Mouse (Mus musculus) bone marrow, adult 2 months (tissue): ENCODE results near the gene Oprm1.
A peak's percentile ranks its signal among the peaks of the same experiment; 100 is the strongest.

ENCODE experiments used
- CTCF ChIP-seq: fragments of 200-500 bp; IDR thresholded peaks from 2 replicates; pipeline ENCODE4 v1.5.1; 2011; ENCODE audit warnings: low read length, control low read depth; ENCODE audit not compliant: control insufficient read depth, insufficient read depth
- POLR2A ChIP-seq: fragments of 200-500 bp; IDR thresholded peaks from 2 replicates; pipeline ENCODE4 v1.6.1; 2011; ENCODE audit warnings: low read depth, mild to moderate bottlenecking, control low read depth, low read length, borderline replicate concordance; ENCODE audit not compliant: control insufficient read depth

- TF ChIP-seq POLR2A (no peak), CTCF (peak; percentile 29; the same call in 1 of the 2 replicates)
Measured at GRCm38 (mm10) chr10:6728469-6728868, 29.8 kb upstream of the Oprm1 start.
